Mouse (Mus musculus): Measurements from ENCODE around the gene Gm49320.

The Gm49320 gene

DNA sequence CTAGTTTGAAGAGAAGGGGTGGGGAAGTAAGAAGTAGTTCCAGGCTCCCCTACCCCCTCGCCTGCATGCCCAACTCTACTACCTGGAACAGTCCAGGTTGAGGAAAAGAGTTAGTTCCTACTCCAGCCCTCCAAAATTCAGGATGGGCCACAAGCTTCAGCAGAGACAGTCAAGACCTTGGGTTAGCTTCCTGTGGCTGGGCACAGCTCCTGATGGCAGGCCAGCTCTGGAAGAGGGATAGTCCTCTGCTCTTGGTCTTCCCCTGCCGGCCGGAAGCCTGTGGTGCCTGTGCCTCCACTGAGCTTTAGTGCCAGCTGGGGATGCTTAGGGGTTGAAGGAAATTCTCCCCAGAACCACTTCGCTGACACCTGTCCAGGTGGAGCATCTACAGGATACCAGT is 12.3 kb upstream of the Gm49320 start:
- in situ Hi-C loops (cut with MboI; ENCODE audit: unreplicated experiment in 2 of 2) = loop anchor here (25.0 kb wide), 1 partner anchor 714 kb away; the partner anchor contains the start of genes Mcoln1 (in 2 of the 2) and Pnpla6 (in 2 of the 2)

DNA sequence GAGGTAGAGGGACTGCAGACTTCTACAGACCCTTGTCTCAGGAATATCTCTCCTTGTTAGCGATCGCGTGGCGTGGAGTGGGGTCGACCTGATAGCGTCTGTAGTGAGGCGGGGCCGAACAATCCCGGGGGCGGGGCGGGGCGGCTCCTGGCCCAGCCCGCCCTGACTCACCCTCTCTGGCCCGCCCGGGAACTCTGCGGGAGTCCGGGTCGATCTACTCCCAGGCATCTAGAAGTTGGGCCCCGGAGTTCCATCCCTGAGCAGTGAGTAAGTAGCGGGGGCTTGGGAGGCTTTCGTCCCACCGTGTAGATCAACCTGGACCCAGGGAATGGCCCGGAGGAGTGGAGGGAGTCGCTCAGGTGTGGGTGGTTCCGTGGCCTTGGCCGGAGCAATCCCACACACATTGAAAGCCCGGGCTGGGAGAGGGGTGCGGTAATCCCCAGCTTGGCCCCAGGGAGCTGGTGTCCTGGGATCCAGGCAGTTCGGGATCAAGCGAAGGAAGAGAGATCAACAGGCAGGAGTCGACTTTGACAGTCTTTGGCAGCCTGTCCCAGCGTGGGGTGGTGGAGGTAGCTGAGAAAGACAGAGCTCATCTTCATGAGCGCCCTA is 11.8 kb upstream of the Gm49320 start, which contains the start of gene Lrrc8e:
TSS of gene Lrrc8e (plus strand) at position 89 of the 609 bp plus-strand sequence.
- in situ Hi-C loops (cut with MboI; ENCODE audit: unreplicated experiment in 2 of 2) = loop anchor here (25.0 kb wide), 1 partner anchor 715 kb away; the partner anchor contains the start of genes Mcoln1 (in 2 of the 2) and Pnpla6 (in 2 of the 2)

DNA sequence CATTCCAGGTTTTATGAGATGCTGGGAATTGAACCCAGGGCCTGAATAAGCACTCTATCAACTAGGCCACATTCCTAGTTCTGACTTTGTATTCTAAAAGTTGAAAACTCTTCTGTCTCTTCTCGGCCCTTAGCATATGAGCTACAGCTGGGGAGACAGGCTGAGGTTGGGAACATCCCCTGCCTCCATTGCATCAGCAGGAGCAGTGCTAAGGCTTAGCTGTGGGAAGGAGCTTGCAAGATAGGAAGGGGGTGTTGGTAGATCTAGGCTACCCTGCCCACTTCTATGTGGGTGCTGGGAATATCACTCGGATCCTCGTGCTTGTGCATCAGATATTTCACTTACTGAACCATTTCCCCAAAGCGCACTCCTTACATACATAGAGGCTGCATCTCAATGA is 10.7 kb upstream of the Gm49320 start:
- in situ Hi-C loops (cut with MboI; ENCODE audit: unreplicated experiment in 2 of 2) = loop anchor here (25.0 kb wide), 1 partner anchor 716 kb away; the partner anchor contains the start of genes Mcoln1 (in 2 of the 2) and Pnpla6 (in 2 of the 2)

DNA sequence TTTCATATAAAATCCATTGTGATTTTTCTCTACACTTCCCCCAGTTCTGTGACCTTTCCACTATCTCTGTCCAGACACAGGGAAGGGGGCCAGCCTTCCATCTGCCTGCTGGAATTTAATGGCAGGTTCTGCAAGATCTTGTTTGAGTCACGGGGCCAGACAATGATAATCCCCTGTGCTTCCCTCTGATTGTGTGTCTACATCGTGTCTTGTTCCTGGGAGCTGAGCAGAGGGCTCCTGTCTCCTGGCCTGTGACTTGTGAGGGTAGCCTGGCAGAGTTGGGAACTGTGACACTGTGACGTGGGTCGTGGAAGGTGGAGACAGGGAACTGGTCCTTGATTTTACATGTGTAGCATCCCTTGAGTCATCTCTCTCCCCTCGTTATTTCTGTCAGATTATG is 8.9 kb upstream of the Gm49320 start:
- in situ Hi-C loops (cut with MboI; ENCODE audit: unreplicated experiment in 2 of 2) = loop anchor here (25.0 kb wide), 1 partner anchor 717 kb away; the partner anchor contains the start of genes Mcoln1 (in 2 of the 2) and Pnpla6 (in 2 of the 2)

GRCm38 (mm10) chr8:4230612-4231351 is 7.9 kb upstream of the Gm49320 start:
- in situ Hi-C loops (cut with MboI; ENCODE audit: unreplicated experiment in 2 of 2) = loop anchor here (25.0 kb wide), 1 partner anchor 718 kb away; the partner anchor contains the start of genes Mcoln1 (in 2 of the 2) and Pnpla6 (in 2 of the 2)

- in situ Hi-C loops (cut with MboI; ENCODE audit: unreplicated experiment in 2 of 2) = loop anchor here (25.0 kb wide), 1 partner anchor 726 kb away; the partner anchor contains the start of genes Mcoln1 (in 2 of the 2) and Pnpla6 (in 2 of the 2)
Observed at GRCm38 (mm10) chr8:4237814-4238433, 741 bp upstream of the Gm49320 start.

GRCm38 (mm10) chr8:4239193-4239890 is 677 bp downstream of the Gm49320 start:
- in situ Hi-C loops (cut with MboI; ENCODE audit: unreplicated experiment in 2 of 2) = loop anchor here (25.0 kb wide), 1 partner anchor 727 kb away; the partner anchor contains the start of genes Mcoln1 (in 2 of the 2) and Pnpla6 (in 2 of the 2)

DNA sequence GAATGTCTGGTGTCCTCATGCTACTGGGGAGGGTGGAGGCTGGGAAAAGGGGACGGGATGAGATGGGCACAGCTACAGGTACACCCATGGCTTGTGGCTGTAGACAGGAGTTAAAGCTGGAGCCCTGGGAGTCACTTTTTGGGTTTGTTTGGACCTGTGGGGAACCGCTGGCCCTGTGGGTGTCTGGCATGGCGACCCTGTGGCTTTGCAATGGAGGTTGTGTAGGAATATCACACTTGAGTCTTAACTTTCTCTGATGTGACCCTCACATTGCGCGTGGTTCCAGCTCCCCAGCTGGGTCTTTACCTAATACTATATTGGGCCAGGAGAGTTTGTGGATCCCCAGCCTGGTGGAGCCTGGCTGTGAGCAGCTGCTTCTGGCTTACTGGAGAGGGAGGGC is 6.4 kb downstream of the Gm49320 start:
- in situ Hi-C loops (cut with MboI; ENCODE audit: unreplicated experiment in 2 of 2) = loop anchor here (10.0 to 25.0 kb wide), 2 partner anchors 430 to 733 kb away; partner anchors contain the start of genes Mcoln1 (in 2 of the 2) and Pnpla6 (in 2 of the 2)

DNA sequence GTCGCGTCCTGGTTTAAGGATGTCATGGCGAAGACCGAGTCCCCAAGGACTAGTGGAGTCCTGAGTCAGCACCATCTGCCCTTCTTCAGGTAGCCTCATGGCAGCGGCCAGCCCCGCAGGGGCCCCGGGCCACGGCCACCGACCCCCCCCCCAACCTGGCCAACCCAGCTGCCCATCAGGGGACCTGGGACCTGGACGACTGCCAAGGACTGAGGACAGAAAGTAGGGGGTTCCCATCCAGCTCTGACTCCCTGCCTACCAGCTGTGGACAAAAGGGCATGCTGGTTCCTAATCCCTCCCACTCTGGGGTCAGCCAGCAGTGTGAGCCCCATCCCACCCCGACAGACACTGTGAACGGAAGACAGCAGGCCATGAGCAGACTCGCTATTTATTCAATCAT is 7.1 kb downstream of the Gm49320 start:
- in situ Hi-C loops (cut with MboI; ENCODE audit: unreplicated experiment in 2 of 2) = loop anchor here (10.0 to 25.0 kb wide), 2 partner anchors 429 to 733 kb away; partner anchors contain the start of genes Mcoln1 (in 2 of the 2) and Pnpla6 (in 2 of the 2)

DNA sequence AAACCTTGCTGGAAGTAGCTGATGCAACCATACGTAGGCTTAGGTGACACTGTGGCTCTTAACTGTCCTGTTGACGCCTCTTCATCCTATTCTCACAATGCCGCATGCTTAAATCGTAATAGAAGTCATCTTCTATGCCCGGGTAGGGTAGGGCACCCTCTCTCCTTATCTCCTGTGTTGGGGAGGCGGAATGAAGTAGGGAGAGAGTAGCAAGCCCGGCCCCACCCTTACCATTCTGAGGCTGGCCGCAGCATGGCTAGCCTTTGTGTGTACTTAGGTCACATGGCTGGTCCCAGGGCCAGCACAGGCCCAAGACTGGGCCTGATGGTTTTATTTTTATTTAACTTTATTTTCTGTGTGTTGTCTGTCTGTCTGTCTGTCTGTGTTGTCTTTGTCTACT is 8.6 kb downstream of the Gm49320 start:
- in situ Hi-C loops (cut with MboI; ENCODE audit: unreplicated experiment in 2 of 2) = loop anchor here (10.0 to 25.0 kb wide), 2 partner anchors 428 to 735 kb away; partner anchors contain the start of genes Mcoln1 (in 2 of the 2) and Pnpla6 (in 2 of the 2)

DNA sequence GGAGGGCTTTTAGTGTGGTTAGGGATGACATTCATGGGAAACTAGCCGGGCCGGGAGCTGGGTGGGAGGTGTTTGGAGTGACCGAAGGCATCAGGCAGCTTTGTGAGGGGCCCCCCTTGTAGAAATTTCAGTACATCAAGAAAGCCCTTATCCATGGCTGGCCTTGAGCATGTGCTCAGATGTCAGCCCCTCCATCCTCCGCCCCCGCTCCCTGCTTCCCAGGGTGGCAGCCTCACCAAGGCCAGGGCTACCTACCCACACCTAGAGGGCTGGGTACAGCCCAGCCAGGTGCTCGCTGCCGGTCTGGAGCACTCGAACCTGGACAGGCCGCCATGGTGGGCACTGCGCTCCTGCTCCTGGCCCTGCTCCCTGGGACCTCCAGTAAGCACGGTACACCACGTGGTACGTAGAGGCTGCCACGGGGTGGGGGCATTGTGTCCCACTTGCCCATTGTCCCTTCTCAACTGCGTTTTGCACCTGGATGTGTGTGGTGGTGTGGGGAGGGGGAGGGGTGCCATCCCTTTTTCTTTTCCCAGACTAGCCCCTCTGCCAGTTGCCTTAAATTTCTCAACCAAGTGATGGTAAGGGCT is 9.4 kb downstream of the Gm49320 start, which contains the start of gene Tgfbr3l:
TSS of gene Tgfbr3l (plus strand) at position 264 of the 590 bp plus-strand sequence.
- in situ Hi-C loops (cut with MboI; ENCODE audit: unreplicated experiment in 2 of 2) = loop anchor here (10.0 to 25.0 kb wide), 2 partner anchors 427 to 736 kb away; partner anchors contain the start of genes Mcoln1 (in 2 of the 2) and Pnpla6 (in 2 of the 2)

DNA sequence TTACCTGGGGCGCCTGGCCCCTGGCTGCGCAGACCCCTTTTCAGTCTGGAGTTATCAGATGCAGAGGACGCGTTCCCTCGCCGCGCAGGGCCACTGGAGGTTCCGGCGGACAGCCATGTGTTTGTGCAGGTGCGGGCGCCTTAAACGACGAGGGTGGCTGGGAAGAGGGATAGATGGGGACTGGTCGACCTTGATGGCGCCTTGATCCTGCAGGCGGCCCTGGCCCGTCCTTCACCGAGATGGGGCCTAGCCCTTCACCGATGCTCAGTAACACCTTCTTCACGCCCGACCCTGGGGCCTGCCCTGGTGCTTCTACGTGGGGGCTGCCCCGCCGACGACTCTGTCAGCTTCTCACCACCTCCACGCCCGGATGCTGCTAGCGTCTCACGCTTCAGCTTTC is 10.5 kb downstream of the Gm49320 start:
- in situ Hi-C loops (cut with MboI; ENCODE audit: unreplicated experiment in 2 of 2) = loop anchor here (10.0 to 25.0 kb wide), 2 partner anchors 426 to 737 kb away; partner anchors contain the start of genes Mcoln1 (in 2 of the 2) and Pnpla6 (in 2 of the 2)

DNA sequence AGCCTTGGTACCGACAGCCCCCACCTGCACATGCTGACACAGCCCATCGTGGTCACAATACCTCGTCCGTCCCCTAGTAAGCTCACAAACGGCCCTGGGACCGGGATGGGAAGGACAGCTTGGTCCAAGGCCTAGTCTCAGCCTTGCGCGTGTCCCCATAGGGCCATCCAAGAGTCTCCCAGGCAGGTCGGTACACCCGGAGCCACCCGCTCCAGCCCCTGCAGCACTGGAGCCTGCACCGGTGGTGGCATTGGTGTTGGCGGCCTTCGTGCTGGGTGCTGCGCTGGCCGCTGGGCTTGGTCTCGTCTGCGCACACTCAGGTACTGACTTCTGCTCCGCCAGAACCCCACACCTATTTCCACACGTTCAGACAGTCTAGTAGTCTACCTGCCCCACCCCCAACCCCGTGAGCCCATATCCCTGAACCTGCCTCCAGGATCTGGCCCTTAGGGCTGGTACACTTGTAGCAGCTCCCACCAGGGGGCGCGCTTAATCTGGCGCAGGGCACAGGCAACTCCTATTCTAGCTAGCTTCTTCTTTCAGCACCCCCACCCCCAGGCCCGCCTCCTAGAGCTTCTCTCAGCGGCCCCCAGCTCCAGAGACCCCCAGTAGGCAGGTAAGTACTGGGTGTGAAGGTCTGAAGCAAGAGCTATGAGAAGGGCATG is 11.8 kb downstream of the Gm49320 start:
- in situ Hi-C loops (cut with MboI; ENCODE audit: unreplicated experiment in 2 of 2) = loop anchor here in 1 of 2 experiments (10.0 kb wide), 1 partner anchor 264 kb away; no protein-coding TSS in a partner anchor

DNA sequence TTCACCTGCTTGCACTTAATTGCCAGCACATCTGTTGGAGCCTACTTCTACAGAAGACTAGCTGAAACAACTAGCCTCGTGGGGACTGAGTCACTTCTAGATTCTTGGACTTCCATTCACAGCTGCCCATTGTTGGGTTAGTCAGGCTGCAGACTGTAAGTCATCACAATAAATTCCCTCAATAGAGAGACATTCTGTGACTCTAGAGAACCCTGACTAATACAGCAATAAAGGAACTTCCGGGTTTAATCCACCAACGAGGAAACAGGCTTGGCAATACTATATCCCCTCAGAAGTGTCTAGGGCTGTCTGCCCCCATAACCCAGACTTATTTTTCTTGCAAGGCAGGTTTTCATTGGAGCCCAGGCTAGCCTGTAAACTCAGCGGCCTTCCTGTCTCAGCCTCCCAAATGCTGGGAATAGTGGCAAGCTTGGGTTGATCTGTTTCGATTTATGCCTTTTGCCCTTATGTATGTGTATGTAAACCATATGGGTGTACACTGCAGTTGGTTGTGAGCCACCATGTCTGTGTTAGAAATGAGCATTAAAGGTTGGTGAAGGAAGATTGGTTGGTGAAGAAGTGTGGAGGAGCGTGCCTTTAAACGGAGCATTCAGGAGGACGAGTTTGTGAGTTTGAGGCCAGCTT is 13.6 kb downstream of the Gm49320 start:
- in situ Hi-C loops (cut with MboI; ENCODE audit: unreplicated experiment in 2 of 2) = loop anchor here in 1 of 2 experiments (10.0 kb wide), 1 partner anchor 263 kb away; no protein-coding TSS in a partner anchor

DNA sequence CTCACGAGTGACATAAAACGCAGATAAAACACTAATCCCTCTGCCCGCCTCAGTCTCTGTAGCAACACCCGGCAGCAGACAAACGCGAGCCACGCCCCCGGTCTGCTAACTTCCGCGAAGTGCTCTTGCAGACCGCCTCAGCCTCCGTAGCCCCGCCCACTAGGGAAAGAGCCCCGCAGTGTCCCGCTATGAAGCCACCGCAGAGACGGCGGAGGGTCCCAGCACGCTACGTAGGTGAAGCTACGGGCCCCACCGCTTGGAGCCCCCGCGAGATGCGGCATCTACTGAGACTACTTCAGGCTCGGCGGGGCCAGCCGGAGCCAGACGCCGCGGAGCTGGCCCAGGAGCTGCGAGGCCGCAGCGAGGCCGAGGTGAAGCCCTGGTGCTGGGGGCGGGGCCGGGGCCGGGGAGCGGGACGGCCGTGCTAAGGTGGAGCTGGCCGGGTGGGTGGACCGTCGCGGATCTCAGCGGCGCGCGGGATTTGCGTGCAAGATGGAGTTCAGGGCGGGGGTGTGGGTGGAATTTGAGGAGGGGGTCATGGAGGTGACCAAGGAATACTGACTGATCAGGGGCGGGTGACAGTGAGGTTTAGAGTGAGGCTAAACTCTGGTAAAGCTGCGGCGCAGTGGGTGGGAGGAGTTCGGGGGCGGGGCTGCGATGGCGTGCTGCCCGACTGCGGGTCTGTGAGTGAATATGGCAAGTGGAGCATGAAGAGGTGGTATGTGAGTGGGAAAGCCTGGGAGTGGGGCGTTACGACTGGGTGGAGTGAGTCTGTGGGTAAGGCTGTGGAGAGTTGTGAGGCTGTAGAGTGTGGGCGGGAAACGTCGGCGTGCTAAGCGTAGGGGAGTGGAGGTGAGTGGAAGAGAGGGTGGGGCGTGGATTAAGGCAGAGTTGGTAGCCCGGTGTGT is 14.5 kb downstream of the Gm49320 start, which contains the start of gene Snapc2:
TSS of gene Snapc2 (plus strand) at position 147 of the 908 bp plus-strand sequence.
- in situ Hi-C loops (cut with MboI; ENCODE audit: unreplicated experiment in 2 of 2) = loop anchor here in 1 of 2 experiments (10.0 kb wide), 1 partner anchor 262 kb away; no protein-coding TSS in a partner anchor

GRCm38 (mm10) chr8:4254001-4254400 is 15.3 kb downstream of the Gm49320 start:
- in situ Hi-C loops (cut with MboI; ENCODE audit: unreplicated experiment in 2 of 2) = loop anchor here in 1 of 2 experiments (10.0 kb wide), 1 partner anchor 261 kb away; no protein-coding TSS in a partner anchor

All from v-Abl transformed pro-B cells (cell line).